Mouse (Mus musculus): ENCODE measurements around the gene Olfr804. TPM values are rescaled to one million over a fixed set of nuclear protein-coding genes. Genes with fewer than 3 reads are reported as not detected.

Gene Olfr804
- total RNA-seq (2017), result 0.12 TPM in 1 of 2 replicates, not detected in the other

- no peak for ATAC-seq (ENCODE audit: extremely low read depth, insufficient number of reproducible peaks, low FRiP score, poor library complexity, severe bottlenecking)
Measured at GRCm38 (mm10) chr10:129702910-129703309, at the start of gene Olfr804. TSS of gene Olfr804 (plus strand) at chr10:129703210.

- no peak for ATAC-seq (ENCODE audit: extremely low read depth, insufficient number of reproducible peaks, low FRiP score, poor library complexity, severe bottlenecking)
Measured at GRCm38 (mm10) chr10:129657394-129657793, 45.6 kb upstream of the Olfr804 start, which contains the start of gene Olfr800. TSS of gene Olfr800 (plus strand) at chr10:129657694.

- no peak for ATAC-seq (ENCODE audit: extremely low read depth, insufficient number of reproducible peaks, low FRiP score, poor library complexity, severe bottlenecking)
Measured at GRCm38 (mm10) chr10:129673765-129674164, 29.2 kb upstream of the Olfr804 start, which contains the start of gene Olfr801. TSS of gene Olfr801 (minus strand) at chr10:129673865.

- no peak for ATAC-seq (ENCODE audit: extremely low read depth, insufficient number of reproducible peaks, low FRiP score, poor library complexity, severe bottlenecking)
Measured at GRCm38 (mm10) chr10:129688069-129688468, 14.9 kb upstream of the Olfr804 start, which contains the start of gene Olfr802. TSS of gene Olfr802 (minus strand) at chr10:129688169.

GRCm38 (mm10) chr10:129694186-129694585 lies 8.8 kb upstream of the Olfr804 start, which contains the start of gene Olfr803:
TSS of gene Olfr803 (minus strand) at chr10:129694286.
- ATAC-seq (ENCODE audit: extremely low read depth, insufficient number of reproducible peaks, low FRiP score, poor library complexity, severe bottlenecking), result no peak

- no peak for ATAC-seq (ENCODE audit: extremely low read depth, insufficient number of reproducible peaks, low FRiP score, poor library complexity, severe bottlenecking)
Measured at GRCm38 (mm10) chr10:129729275-129729674, 26.3 kb downstream of the Olfr804 start, which contains the start of gene Olfr805. TSS of gene Olfr805 (minus strand) at chr10:129729375.

- no peak for ATAC-seq (ENCODE audit: extremely low read depth, insufficient number of reproducible peaks, low FRiP score, poor library complexity, severe bottlenecking)
Measured at GRCm38 (mm10) chr10:129741821-129742220, 38.8 kb downstream of the Olfr804 start, which contains the start of gene Olfr806. TSS of gene Olfr806 (minus strand) at chr10:129741921.

GRCm38 (mm10) chr10:129757693-129758092 lies 54.7 kb downstream of the Olfr804 start, which contains the start of gene Olfr807:
TSS of gene Olfr807 (minus strand) at chr10:129757793.
- no peak for ATAC-seq (ENCODE audit: extremely low read depth, insufficient number of reproducible peaks, low FRiP score, poor library complexity, severe bottlenecking)

Other genes starting within 250 kb of the Olfr804 start
- not detected in 2 replicates for gene Olfr787, start 241.3 kb upstream of the Olfr804 start, total RNA-seq (2017)
- gene Olfr788, start 232.2 kb upstream of the Olfr804 start, total RNA-seq (2017), result not detected in 2 replicates
- gene Olfr789, start 218.5 kb upstream of the Olfr804 start, total RNA-seq (2017), result not detected in 2 replicates
- not detected in 2 replicates for gene Olfr790, start 204.7 kb upstream of the Olfr804 start, total RNA-seq (2017)
- not detected in 2 replicates for gene Olfr791, start 181.4 kb upstream of the Olfr804 start, total RNA-seq (2017)
- not detected in 2 replicates for gene Olfr792, start 164.0 kb upstream of the Olfr804 start, total RNA-seq (2017)
- 0.25 TPM in 1 of 2 replicates, not detected in the other for gene Olfr794, start 135.6 kb upstream of the Olfr804 start, total RNA-seq (2017)
- gene Olfr796, start 90.6 kb upstream of the Olfr804 start, total RNA-seq (2017), result not detected in 2 replicates
- gene Olfr798, start 75.3 kb upstream of the Olfr804 start, total RNA-seq (2017), result not detected in 2 replicates
- gene Olfr799, start 65.7 kb upstream of the Olfr804 start, total RNA-seq (2017), result 0.81 TPM in 1 of 2 replicates, not detected in the other
- not detected in 2 replicates for gene Olfr800, start 45.5 kb upstream of the Olfr804 start, total RNA-seq (2017)
- gene Olfr801, start 29.3 kb upstream of the Olfr804 start, total RNA-seq (2017), result 0.12 TPM in 1 of 2 replicates, not detected in the other
- not detected in 2 replicates for gene Olfr802, start 15.0 kb upstream of the Olfr804 start, total RNA-seq (2017)
- gene Olfr803, start 8.9 kb upstream of the Olfr804 start, total RNA-seq (2017), result 0.35 TPM in 1 of 2 replicates, not detected in the other
- gene Olfr805, start 26.2 kb downstream of the Olfr804 start, total RNA-seq (2017), result not detected in 2 replicates
- gene Olfr806, start 38.7 kb downstream of the Olfr804 start, total RNA-seq (2017), result 0.23 TPM in 1 of 2 replicates, not detected in the other
- gene Olfr807, start 54.6 kb downstream of the Olfr804 start, total RNA-seq (2017), result not detected in 2 replicates
- gene Olfr808, start 62.3 kb downstream of the Olfr804 start, total RNA-seq (2017), result not detected in 2 replicates
- 0.35 TPM in 1 of 2 replicates, not detected in the other for gene Olfr809, start 71.4 kb downstream of the Olfr804 start, total RNA-seq (2017)
- not detected in 2 replicates for gene Olfr810, start 91.7 kb downstream of the Olfr804 start, total RNA-seq (2017)
- not detected in 2 replicates for gene Olfr811, start 101.2 kb downstream of the Olfr804 start, total RNA-seq (2017)
- gene Olfr812, start 142.9 kb downstream of the Olfr804 start, total RNA-seq (2017), result not detected in 2 replicates
- gene Olfr813, start 152.2 kb downstream of the Olfr804 start, total RNA-seq (2017), result not detected in 2 replicates
- gene Olfr814, start 176.6 kb downstream of the Olfr804 start, total RNA-seq (2017), result 0.61 TPM in 1 of 2 replicates, not detected in the other
- 1.2 TPM in 1 of 2 replicates, not detected in the other for gene Olfr815, start 202.7 kb downstream of the Olfr804 start, total RNA-seq (2017)
- gene Olfr816, start 212.4 kb downstream of the Olfr804 start, total RNA-seq (2017), result 0.12 TPM in 1 of 2 replicates, not detected in the other
- gene Olfr818, start 245.9 kb downstream of the Olfr804 start, total RNA-seq (2017), result not detected in 2 replicates